ENCODE assay signal across 9 mouse cellular contexts in genomic region chr8:48309191-48309987, GRCm38 (mm10).
A peak's percentile ranks its signal among the peaks of the same experiment; 100 is the strongest.
DNase-seq lines count a peak whose midpoint lies in the region; ATAC-seq lines count a peak whose summit lies in the region.
"Had no signal": no experiment of that assay in that cellular context is flagged by ENCODE, and none has a peak within 500 bp of the region (broad histone marks: within the 10 kb centered on the region; RNA-seq: fewer than 3 reads in every experiment).

No protein-coding gene starts in this region.

- 56% methylated on average over 16 of the region's 16 CpGs for WGBS in embryonic facial prominence, embryonic 11.5 days
- WGBS in hindbrain, embryonic 12.5 days = 63% methylated on average over 16 of the region's 16 CpGs
- 42% methylated on average over 16 of the region's 16 CpGs for WGBS in midbrain, embryonic 15.5 days

- H3K4me2 ChIP-seq in embryonic facial prominence, embryonic 11.5 days (ENCODE audit: low read depth, low read length) = no peak overlapping the region
- no peak overlapping the region for H3K4me2 ChIP-seq in hindbrain, embryonic 12.5 days (replicated peaks)
- H3K4me2 ChIP-seq in midbrain, embryonic 15.5 days = no peak overlapping the region

- H3K27ac ChIP-seq in embryonic facial prominence, embryonic 11.5 days (replicated peaks; ENCODE audit: low read depth, low read length) = peak overlapping the region; percentile 41; the same call in 1 of the 2 replicates
- peak overlapping the region; percentile 60; the same call in 1 of the 2 replicates for H3K27ac ChIP-seq in hindbrain, embryonic 12.5 days
- H3K27ac ChIP-seq in midbrain, embryonic 15.5 days = peak overlapping the region; percentile 16

- H3K4me1 ChIP-seq in embryonic facial prominence, embryonic 11.5 days (ENCODE audit: control insufficient read depth, insufficient read depth, low read length) = peaks cover 5% of the 10 kb centered on the region; the same call in 1 of the 2 replicates
- peaks cover 29% of the 10 kb centered on the region for H3K4me1 ChIP-seq in hindbrain, embryonic 12.5 days
- H3K4me1 ChIP-seq in midbrain, embryonic 15.5 days = peaks cover 50% of the 10 kb centered on the region

- no peak overlapping the region for H3K4me3 ChIP-seq in embryonic facial prominence, embryonic 11.5 days (ENCODE audit: low read depth, low read length)
- H3K4me3 ChIP-seq in hindbrain, embryonic 12.5 days = no peak overlapping the region
- no peak overlapping the region for H3K4me3 ChIP-seq in midbrain, embryonic 15.5 days

- peak; percentile 10 for DNase-seq in adrenal gland, postnatal 10 days
- DNase-seq in adrenal gland, adult 8-10 months = no peak
- peak; percentile 75 for DNase-seq in embryonic facial prominence, embryonic 11.5 days (ENCODE audit: low spot score)
- DNase-seq in left cerebral cortex, postnatal 4 days = no peak
- DNase-seq in left cerebral cortex, adult 9 months (ENCODE audit: low spot score in 2 of 2) = no peak
- DNase-seq: spleen, adult 18-20 months had no signal

- H3K36me3 ChIP-seq in embryonic facial prominence, embryonic 11.5 days (replicated peaks; ENCODE audit: control insufficient read depth, insufficient read depth, low read depth, low read length) = no peaks in the 10 kb centered on the region; the same call in 1 of the 2 replicates
- H3K36me3 ChIP-seq in hindbrain, embryonic 12.5 days = 0 out of 2 replicates have a peak, but pooled peaks cover 2% of the 10 kb centered on the region
- no peaks in the 10 kb centered on the region for H3K36me3 ChIP-seq in midbrain, embryonic 15.5 days (replicated peaks)

- intact Hi-C loops in left cerebral cortex, postnatal 4 days (cut with DNase I) = no loop called here

- no peaks in the 10 kb centered on the region for H3K27me3 ChIP-seq in embryonic facial prominence, embryonic 11.5 days (ENCODE audit: control insufficient read depth, insufficient read depth, low read length)
- no peaks in the 10 kb centered on the region for H3K27me3 ChIP-seq in hindbrain, embryonic 12.5 days
- no peaks in the 10 kb centered on the region for H3K27me3 ChIP-seq in midbrain, embryonic 15.5 days (replicated peaks)

- H3K9me3 ChIP-seq in embryonic facial prominence, embryonic 11.5 days (replicated peaks; ENCODE audit: control insufficient read depth, low read length) = no peaks in the 10 kb centered on the region
- H3K9me3 ChIP-seq in hindbrain, embryonic 12.5 days (replicated peaks) = no peaks in the 10 kb centered on the region
- H3K9me3 ChIP-seq in midbrain, embryonic 15.5 days = no peaks in the 10 kb centered on the region

- peak; percentile 68; the same call in 1 of the 2 replicates for ATAC-seq in embryonic facial prominence, embryonic 11.5 days (replicated peaks; ENCODE audit: insufficient number of reproducible peaks, low FRiP score, low TSS enrichment, low read depth)
- ATAC-seq in hindbrain, embryonic 12.5 days (ENCODE audit: low FRiP score) = peak; percentile 11; the same call in 1 of the 2 replicates
- peak; percentile 31; the same call in 1 of the 2 replicates for ATAC-seq in midbrain, embryonic 15.5 days (replicated peaks)
- ATAC-seq in cerebellum, adult (ENCODE audit: insufficient number of reproducible peaks, low FRiP score, low TSS enrichment) = no peak

- H3K9ac ChIP-seq in embryonic facial prominence, embryonic 11.5 days (replicated peaks; ENCODE audit: low read length) = no peak overlapping the region
- no peak overlapping the region for H3K9ac ChIP-seq in hindbrain, embryonic 12.5 days
- no peak overlapping the region for H3K9ac ChIP-seq in midbrain, embryonic 15.5 days

Comparison
In these comparisons a context has a peak if more than half of its experiments do, and no peak if none do; other contexts are left out.
1. DNase-seq: peak in adrenal gland, postnatal 10 days (single experiment) and embryonic facial prominence, embryonic 11.5 days (single experiment); none in adrenal gland, adult 8-10 months (single experiment), left cerebral cortex, postnatal 4 days (single experiment) and left cerebral cortex, adult 9 months (0 of 2).
2. Peak in every context shown above with its lines, with median percentiles within 50 percentile points of each other: H3K27ac ChIP-seq.